Mouse (Mus musculus): ENCODE measurements around the gene Gna14.

DNA sequence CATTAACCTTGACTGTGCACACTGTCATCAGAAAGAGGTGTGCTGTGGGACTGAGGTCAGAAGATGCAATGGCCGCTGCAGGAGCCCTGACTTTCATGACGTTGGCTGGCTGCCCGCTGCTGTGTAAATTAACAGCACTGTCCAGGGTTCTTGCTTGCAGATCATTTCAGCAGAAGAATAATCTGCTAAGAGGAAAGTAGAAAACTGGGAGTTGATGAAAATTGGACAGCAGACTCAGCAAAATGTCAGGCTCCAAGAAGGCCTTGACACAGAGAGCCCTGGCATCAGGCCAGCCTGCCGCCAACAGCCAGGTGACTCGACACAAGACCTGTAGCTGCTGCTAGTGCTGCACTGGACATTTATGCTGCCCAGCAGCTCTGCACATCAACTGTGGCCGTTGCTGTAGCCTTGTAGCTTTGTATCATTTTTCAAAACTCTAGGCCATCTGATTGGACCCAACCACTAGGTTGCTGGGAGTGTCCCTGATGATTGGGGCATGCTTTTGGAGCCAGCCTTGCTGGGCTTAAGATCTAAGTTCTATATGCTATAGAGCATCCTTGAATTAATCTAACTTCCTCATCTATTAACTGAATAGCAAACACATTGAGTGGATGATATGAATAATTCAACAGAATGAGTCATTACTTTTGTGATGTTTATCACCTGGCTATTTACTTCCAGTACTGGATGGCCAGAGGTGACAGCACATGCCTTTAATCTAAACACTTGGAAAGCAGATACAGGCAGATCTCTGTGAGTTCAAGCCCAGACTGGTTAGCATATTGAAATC is 12.5 kb downstream of the Gna14 start:
- TF ChIP-seq CTCF (IDR thresholded peaks at IDR 0.05; ENCODE audit: insufficient read depth, low read depth, low read length), result no peak
- TF ChIP-seq POLR2A (IDR thresholded peaks at IDR 0.05; ENCODE audit: insufficient read depth, low read depth, low read length), result no peak

Measured in olfactory bulb, adult 2 months (tissue).